Mouse (Mus musculus) liver, postnatal 0 days (tissue): ENCODE data around the gene Brwd3.

Source experiments
- CTCF ChIP-seq: sonication (generic); IDR thresholded peaks from 2 replicates; pipeline ENCODE4 v1.5.1; 2016; ENCODE audit warnings: antibody characterized with exemption, low read depth
- EP300 ChIP-seq: IDR thresholded peaks from 2 replicates; pipeline ENCODE4 v1.6.1; 2016; ENCODE audit warnings: antibody characterized with exemption, low read depth, mild to moderate bottlenecking

DNA sequence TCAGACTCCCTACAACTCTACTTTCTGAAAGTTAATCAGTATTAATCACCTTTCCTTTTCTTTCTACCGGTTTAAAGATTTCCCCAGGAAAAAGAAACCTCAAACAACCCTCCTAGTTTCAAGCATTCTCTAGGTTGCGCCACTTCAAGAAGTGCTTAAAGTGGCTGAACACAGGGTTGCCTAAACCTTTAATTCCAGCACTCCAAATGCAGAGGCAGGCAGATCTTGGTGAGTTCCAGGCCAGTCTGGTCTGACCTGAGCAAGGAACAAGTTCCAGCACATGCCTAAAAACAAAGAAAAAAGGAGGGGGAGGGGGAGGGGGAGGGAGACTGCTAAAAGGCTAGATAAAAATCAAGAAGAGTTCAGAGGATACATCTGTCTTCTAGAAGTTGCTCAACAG, 6.1 kb downstream of the Brwd3 start:
- TF ChIP-seq CTCF (no peak), EP300 (no peak)
